Mouse (Mus musculus) heart, postnatal 14 days (tissue): ENCODE results near the gene Smco2. TPM values are rescaled to one million over a fixed set of nuclear protein-coding genes. Genes with fewer than 3 reads are reported as not detected.

Source experiments
- total RNA-seq, 2 experiments: library from RNA; stranded (reverse); gene quantifications; 2 replicates each; pipeline ENCODE4 v1.2.3; 2021

Gene Smco2
- total RNA-seq, 2 experiments from 2014 or later: 1.3 to 1.4 TPM

Other genes starting within 250 kb of the Smco2 start
- 10 to 100 TPM; 51.3 to 55.2 TPM for gene Med21, start 207.6 kb upstream of the Smco2 start, total RNA-seq
- gene Tm7sf3, start 207.3 kb upstream of the Smco2 start, total RNA-seq: 10 to 100 TPM; 18.1 to 19.9 TPM
- gene Stk38l, start 125.1 kb upstream of the Smco2 start, total RNA-seq: 10 to 100 TPM; 14.9 to 15.8 TPM
- 1 to 10 TPM; 1.4 to 2.5 TPM for gene Arntl2, start 54.0 kb upstream of the Smco2 start, total RNA-seq
- gene Ppfibp1, start 38.4 kb downstream of the Smco2 start, total RNA-seq: 10 to 100 TPM; 80.7 to 89.8 TPM
- gene 1700034J05Rik, start 104.3 kb downstream of the Smco2 start, total RNA-seq: not detected
- gene Rep15, start 182.5 kb downstream of the Smco2 start, total RNA-seq: 1 to 10 TPM in 1 of 2 experiments, under 1 TPM in 1; 0.68 to 1.2 TPM
- gene Mrps35, start 192.7 kb downstream of the Smco2 start, total RNA-seq: 100 to 1,000 TPM; 173 to 181 TPM
- gene Mansc4, start 236.9 kb downstream of the Smco2 start, total RNA-seq: not detected
- gene Klhl42, start 241.3 kb downstream of the Smco2 start, total RNA-seq: 1 to 10 TPM; 8.2 to 8.7 TPM